Mouse (Mus musculus) midbrain, embryonic 16.5 days (tissue): Measurements from ENCODE around the gene Spata16. TPM values are rescaled to one million over a fixed set of nuclear protein-coding genes. Genes with fewer than 3 reads are reported as not detected.
A peak's percentile ranks its signal among the peaks of the same experiment; 100 is the strongest.

Experiments
- ATAC-seq: fragments of 200-750 bp; cut with Nextera tagmentation; 2 replicates; pipeline ENCODE4 v1.8.0; 2017; ENCODE audit warnings: moderate TSS enrichment
- H3K27ac ChIP-seq: fragments of 300-500 bp; sonication (generic); 2 replicates; pipeline ENCODE4 v1.5.1; 2014; ENCODE audit warnings: mild to moderate bottlenecking, low read length, mixed read lengths
- H3K27me3 ChIP-seq: fragments of 300-500 bp; sonication (generic); 2 replicates; pipeline ENCODE4 v1.6.1; 2014; ENCODE audit warnings: low read depth, low read length, mixed read lengths; ENCODE audit not compliant: control insufficient read depth, insufficient read depth
- H3K36me3 ChIP-seq: fragments of 300-500 bp; sonication (generic); 2 replicates; pipeline ENCODE4 v1.6.1; 2014; ENCODE audit warnings: mild to moderate bottlenecking, low read length, moderate library complexity, mixed read lengths; ENCODE audit not compliant: control insufficient read depth, insufficient read depth
- H3K4me1 ChIP-seq: fragments of 300-500 bp; sonication (generic); 2 replicates; pipeline ENCODE4 v1.6.1; 2014; ENCODE audit warnings: mild to moderate bottlenecking, low read length, mixed read lengths; ENCODE audit not compliant: control insufficient read depth, insufficient read depth
- H3K4me2 ChIP-seq: fragments of 300-500 bp; sonication (generic); 2 replicates; pipeline ENCODE4 v1.6.1; 2014; ENCODE audit warnings: mild to moderate bottlenecking, low read length, mixed read lengths
- H3K4me3 ChIP-seq: fragments of 300-500 bp; sonication (generic); 2 replicates; pipeline ENCODE4 v1.5.1; 2014; ENCODE audit warnings: low read depth, mild to moderate bottlenecking, low read length, moderate library complexity, mixed read lengths
- H3K9ac ChIP-seq: fragments of 300-500 bp; sonication (generic); 2 replicates; pipeline ENCODE4 v1.6.1; 2014; ENCODE audit warnings: low read depth, low read length, mixed read lengths
- H3K9me3 ChIP-seq: fragments of 300-500 bp; sonication (generic); replicated peaks from 2 replicates; pipeline ENCODE4 v1.6.1; 2014; ENCODE audit warnings: mild to moderate bottlenecking, low read length, mixed read lengths; ENCODE audit not compliant: control insufficient read depth, poor library complexity, severe bottlenecking
- WGBS: fragments of 180-500 bp; shearing (Covaris S2); extraction: QIAGEN DNeasy Blood & Tissue Kit; methylation state at CpG from one replicate; pipeline ENCODE4 v1.1.7; 2014; 5-methylcytosine and 5-hydroxymethylcytosine counted together
- polyA plus RNA-seq: library from polyadenylated mRNA; unstranded; fragments of >200 nt; fragmentation: Nextera tagmentation; extraction: Ambion mirVana; gene quantifications from 2 replicates; pipeline ENCODE4 v1.2.1, GENCODE M21; 2015

Spata16 gene
- polyA plus RNA-seq, 1 experiment from 2014 or later: not detected

DNA sequence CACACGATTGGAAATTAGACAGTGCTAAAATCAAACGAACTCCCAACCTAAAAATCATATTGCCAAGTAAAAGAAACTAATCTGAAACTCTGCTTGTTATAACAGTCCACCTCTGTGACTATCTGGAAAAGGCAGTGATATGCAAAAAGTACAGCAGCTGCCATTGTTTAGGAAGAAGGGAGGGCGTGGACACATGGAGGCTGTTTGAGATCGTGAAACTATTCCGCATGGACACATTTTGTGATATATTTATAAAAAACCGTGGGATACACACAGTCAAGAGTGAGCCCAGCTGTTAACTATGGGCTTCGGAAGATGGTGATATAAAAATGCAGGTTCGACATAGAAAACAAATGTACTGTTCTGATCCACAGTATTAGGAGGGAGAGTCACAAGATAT, 176.9 kb downstream of the Spata16 start:
- no peak for ATAC-seq
- no peaks in the 10 kb centered on the region for H3K27me3 ChIP-seq
- no peak overlapping the region for H3K4me3 ChIP-seq
- 94% methylated on average over 8 of the region's 8 CpGs for WGBS
- no peak overlapping the region for H3K27ac ChIP-seq
- H3K4me2 ChIP-seq: no peak overlapping the region
- no peaks in the 10 kb centered on the region for H3K36me3 ChIP-seq
- H3K9me3 ChIP-seq: no peaks in the 10 kb centered on the region
- no peaks in the 10 kb centered on the region for H3K4me1 ChIP-seq
- H3K9ac ChIP-seq: no peak overlapping the region

DNA sequence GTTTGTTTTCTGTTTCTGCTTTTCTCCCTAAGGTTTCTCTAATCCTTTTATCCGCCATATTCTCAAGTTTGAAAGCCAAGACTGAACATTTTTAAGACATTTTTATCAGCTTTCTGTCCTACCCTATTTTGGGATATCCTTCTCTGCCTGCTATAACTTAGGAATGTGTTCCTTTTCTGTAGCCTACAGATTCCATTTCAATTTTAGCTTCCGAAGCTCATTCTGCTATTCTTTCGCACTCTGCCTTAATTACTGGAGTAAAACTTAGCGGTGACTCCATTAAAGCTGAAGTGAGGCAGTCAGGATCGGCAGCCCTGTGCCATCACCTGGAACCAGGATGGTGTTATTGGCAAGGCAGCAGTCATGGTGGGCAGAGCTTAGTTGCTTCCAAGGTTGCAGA, 178.3 kb downstream of the Spata16 start:
- Histone ChIP-seq H3K9ac (no peak overlapping the region), H3K4me2 (no peak overlapping the region), H3K4me1 (no peaks in the 10 kb centered on the region), H3K36me3 (no peaks in the 10 kb centered on the region), H3K27ac (no peak overlapping the region), H3K9me3 (no peaks in the 10 kb centered on the region), H3K4me3 (no peak overlapping the region), H3K27me3 (no peaks in the 10 kb centered on the region)
- no peak for ATAC-seq
- 93% methylated on average over 5 of the region's 5 CpGs for WGBS

DNA sequence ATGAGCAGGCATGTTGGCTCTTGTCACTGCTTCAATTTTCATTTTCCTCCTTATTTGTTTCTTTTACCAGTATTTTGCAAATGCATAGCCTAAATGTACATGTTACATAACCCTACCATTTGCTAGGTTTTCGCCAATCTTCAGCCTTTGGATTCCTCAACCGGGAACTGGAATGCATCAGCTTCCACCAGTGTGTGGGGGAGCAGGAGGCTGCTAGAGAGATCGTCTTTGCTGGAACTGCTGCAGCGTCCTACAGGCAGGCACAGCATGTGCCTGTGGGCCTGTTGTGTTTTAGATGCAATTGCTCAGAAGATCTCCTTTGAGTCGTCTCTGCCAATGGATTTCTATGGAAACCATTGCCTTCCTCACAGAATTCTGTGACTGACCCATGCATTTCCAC, 182.0 kb downstream of the Spata16 start:
- Histone ChIP-seq H3K27ac (no peak overlapping the region), H3K9me3 (no peaks in the 10 kb centered on the region), H3K4me2 (no peak overlapping the region), H3K36me3 (no peaks in the 10 kb centered on the region), H3K9ac (no peak overlapping the region), H3K27me3 (no peaks in the 10 kb centered on the region), H3K4me3 (no peak overlapping the region), H3K4me1 (no peaks in the 10 kb centered on the region)
- 40% methylated on average over 5 of the region's 5 CpGs for WGBS
- ATAC-seq: no peak

DNA sequence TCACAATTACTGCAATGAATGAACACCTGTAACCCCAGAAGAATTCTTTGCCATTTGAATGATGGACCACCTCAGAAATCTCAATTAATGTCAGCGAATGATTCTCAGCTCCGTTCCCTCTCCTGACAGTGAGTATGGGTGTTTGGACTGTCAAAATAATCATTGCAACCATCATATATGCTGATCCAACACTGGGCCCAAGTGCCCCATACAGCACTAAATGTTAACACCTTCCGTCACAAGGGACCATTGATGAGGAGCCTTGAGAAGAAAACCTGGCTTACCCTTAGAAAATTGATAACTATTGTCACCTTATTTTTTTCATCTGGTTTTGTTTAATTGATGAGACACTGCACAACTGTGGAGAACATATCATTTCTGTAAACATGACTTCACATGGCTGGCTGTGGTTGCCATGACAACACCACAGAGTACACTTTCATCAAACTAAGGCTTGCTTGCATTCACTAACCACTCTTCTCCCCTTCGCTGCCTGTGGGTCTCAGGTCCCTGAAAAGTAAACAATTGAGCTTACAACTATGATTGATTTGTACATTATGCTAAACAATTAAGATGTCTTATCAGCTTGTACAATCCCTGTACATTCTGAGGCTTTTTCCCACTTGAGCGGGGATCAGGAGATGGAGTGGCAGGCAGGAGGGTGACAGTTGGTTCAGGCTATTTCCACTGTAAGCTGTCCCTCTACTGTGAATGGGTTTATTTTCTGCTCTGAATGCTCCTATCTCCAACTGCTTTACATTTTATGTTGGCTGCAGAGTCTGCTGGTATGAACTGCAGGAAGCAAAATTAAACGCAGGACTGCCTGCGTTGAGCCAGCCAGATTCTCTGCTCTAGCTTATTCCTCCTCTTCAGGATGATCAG, 189.8 kb downstream of the Spata16 start:
- no peaks in the 10 kb centered on the region for H3K9me3 ChIP-seq
- H3K36me3 ChIP-seq: no peaks in the 10 kb centered on the region
- peaks cover 4% of the 10 kb centered on the region; the same call in 1 of the 2 replicates for H3K4me1 ChIP-seq
- H3K27me3 ChIP-seq: no peaks in the 10 kb centered on the region
- peak; percentile 92 for ATAC-seq
- no peak overlapping the region for H3K9ac ChIP-seq
- no peak overlapping the region for H3K4me3 ChIP-seq
- H3K4me2 ChIP-seq: no peak overlapping the region
- H3K27ac ChIP-seq: no peak overlapping the region
- 63% methylated on average over 7 of the region's 7 CpGs for WGBS

DNA sequence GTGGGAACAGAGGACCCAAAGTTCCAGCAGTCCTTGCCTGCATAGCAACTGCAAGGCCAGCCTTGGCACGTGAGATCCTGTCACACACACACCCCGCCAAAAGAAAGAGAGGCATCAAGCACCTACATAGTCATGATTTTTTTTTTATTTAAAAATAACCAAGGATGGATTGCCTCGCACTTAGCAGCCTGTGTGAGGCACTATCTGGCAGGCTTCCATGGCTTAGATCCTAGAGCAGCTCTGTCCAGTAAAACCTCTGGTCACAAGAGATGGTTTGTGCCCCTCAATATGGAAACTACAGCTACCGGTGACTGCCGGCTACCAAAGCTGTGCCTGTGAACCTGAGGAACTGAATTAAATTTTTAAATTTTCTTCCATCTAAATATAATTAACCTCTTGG, 195.5 kb downstream of the Spata16 start:
- Histone ChIP-seq H3K9me3 (no peaks in the 10 kb centered on the region), H3K27me3 (no peaks in the 10 kb centered on the region), H3K27ac (no peak overlapping the region), H3K4me1 (peaks cover 15% of the 10 kb centered on the region), H3K4me2 (no peak overlapping the region), H3K9ac (no peak overlapping the region), H3K4me3 (no peak overlapping the region), H3K36me3 (no peaks in the 10 kb centered on the region)
- 73% methylated on average over 5 of the region's 5 CpGs for WGBS
- no peak for ATAC-seq

DNA sequence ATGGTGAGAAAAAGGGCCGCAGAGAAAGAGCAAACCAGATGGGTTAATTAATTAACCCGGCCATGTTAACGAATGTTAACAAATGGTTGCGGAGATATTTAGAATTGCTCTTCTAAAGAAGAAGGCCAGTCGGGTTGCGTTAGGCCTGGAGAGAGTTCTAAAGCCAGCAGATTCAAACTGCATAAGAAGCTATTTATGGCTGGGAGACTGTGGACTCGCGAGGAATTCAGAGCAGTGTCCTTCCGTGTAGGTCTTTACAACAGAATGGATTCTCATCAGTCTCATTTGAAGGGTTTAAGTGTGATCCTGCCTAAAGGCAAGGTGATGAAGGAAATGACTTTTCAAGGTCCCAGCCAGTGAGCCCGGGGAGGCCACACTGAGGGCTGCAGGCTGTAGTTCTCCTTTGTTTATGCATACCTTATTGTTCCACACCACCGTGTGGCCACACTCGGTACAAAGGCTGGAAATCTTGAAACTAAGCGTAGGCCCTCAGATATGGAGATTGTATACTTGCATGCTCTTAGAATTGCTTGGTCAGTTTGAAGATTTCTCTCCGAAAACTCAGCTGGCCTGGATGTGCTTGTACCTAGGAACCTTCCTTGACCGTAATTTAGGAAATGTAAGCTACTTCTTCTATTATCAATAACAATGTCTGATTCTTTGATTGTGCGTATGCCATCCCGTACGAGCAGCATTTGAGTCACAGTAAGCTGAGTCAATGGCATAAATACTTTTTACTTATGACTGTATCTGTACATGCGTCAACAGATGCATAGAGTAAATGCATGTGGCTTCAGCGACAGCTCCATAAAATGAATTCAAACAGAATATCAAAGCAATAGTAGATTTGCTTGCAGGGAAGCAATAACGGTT, 197.0 kb downstream of the Spata16 start:
- H3K4me3 ChIP-seq: no peak overlapping the region
- H3K4me2 ChIP-seq: no peak overlapping the region
- H3K27ac ChIP-seq: peak overlapping the region; percentile 25; the same call in 1 of the 2 replicates
- H3K9ac ChIP-seq: no peak overlapping the region
- H3K9me3 ChIP-seq: no peaks in the 10 kb centered on the region
- H3K27me3 ChIP-seq: no peaks in the 10 kb centered on the region
- H3K4me1 ChIP-seq: peaks cover 15% of the 10 kb centered on the region
- 49% methylated on average over 21 of the region's 21 CpGs for WGBS
- peak; percentile 83 for ATAC-seq
- no peaks in the 10 kb centered on the region for H3K36me3 ChIP-seq

DNA sequence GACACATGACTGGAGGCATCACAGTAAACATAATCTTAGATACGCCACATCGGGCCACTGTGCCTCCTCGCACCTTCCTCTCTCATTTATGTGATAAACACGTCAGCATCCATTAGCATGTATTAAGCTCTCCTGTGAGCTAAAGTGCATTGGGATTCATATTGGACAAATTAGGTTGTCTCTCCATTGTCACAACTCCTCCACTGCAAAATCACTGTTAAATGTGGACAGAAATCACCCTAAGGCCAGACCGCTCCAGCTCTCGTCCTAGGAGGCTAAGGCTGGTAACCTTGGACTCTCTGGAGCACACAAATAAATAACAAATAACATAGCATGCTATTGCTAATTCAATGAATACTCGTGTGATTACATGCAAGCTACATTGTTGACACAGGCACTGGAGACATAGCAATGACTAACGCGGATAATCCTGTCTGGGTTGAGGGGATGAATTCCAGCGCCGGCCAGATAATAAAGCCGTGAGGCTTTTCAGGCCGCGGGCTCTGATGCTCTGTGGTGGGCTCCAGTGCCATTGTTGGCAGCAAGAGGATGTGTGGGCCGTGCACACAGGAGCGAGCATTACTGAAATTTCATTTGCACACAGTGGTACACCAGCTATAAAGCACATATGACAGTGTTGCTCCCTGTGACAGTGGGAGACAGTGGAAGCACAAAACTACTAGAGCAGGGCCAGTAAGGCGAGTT, 197.8 kb downstream of the Spata16 start:
- Histone ChIP-seq H3K36me3 (no peaks in the 10 kb centered on the region), H3K4me3 (no peak overlapping the region), H3K4me1 (peaks cover 15% of the 10 kb centered on the region), H3K27me3 (no peaks in the 10 kb centered on the region), H3K9me3 (no peaks in the 10 kb centered on the region), H3K4me2 (no peak overlapping the region), H3K9ac (no peak overlapping the region), H3K27ac (peak overlapping the region; percentile 25; the same call in 1 of the 2 replicates)
- 23% methylated on average over 17 of the region's 17 CpGs for WGBS
- ATAC-seq: peak; percentile 77

DNA sequence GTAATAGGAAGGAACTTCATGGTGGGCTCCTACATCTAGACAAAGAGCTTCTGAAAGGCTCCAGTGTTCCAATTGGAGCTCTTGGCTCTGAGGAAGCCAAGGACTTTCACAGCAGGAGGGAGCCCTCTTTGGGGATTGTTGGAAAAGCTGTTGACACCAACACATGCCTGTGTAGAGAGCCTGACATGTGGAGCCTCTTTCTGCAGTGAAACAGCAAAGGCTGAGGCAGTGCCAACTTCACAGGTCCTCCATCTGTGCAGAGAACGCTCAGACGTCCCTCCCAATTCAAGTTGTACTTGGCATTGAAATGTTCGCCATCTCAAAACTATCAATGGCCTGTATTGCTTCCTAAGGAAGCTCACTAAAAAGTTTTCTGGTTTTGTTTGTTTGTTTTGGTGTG, 207.6 kb downstream of the Spata16 start:
- WGBS: 77% methylated on average over 3 of the region's 3 CpGs
- no peak overlapping the region for H3K4me3 ChIP-seq
- no peak overlapping the region for H3K27ac ChIP-seq
- no peak overlapping the region for H3K4me2 ChIP-seq
- H3K27me3 ChIP-seq: no peaks in the 10 kb centered on the region
- no peaks in the 10 kb centered on the region for H3K36me3 ChIP-seq
- no peaks in the 10 kb centered on the region for H3K9me3 ChIP-seq
- no peaks in the 10 kb centered on the region for H3K4me1 ChIP-seq
- no peak for ATAC-seq
- no peak overlapping the region for H3K9ac ChIP-seq
